In genomic region chr8:113981339-113981738, GRCm38 (mm10) we compare ENCODE assay signal across 23 mouse cellular contexts.
DNase-seq lines count a peak whose midpoint lies in the region; ATAC-seq and TF ChIP-seq lines count a peak whose summit lies in the region.
"Had no signal": no experiment of that assay in that cellular context is flagged by ENCODE, and none has a peak within 500 bp of the region (broad histone marks: within the 10 kb centered on the region; RNA-seq: fewer than 3 reads in every experiment).

No protein-coding gene starts in this region.

- no peaks in the 10 kb centered on the region for H3K79me3 ChIP-seq in C2C12 (ENCODE audit: low read depth)

- H3K36me3 ChIP-seq in embryonic facial prominence, embryonic 11.5 days (replicated peaks; ENCODE audit: control insufficient read depth, insufficient read depth, low read depth, low read length), result no peaks in the 10 kb centered on the region
- no peaks in the 10 kb centered on the region for H3K36me3 ChIP-seq in embryonic facial prominence, embryonic 10.5 days (replicated peaks)
- no peaks in the 10 kb centered on the region for H3K36me3 ChIP-seq in C2C12 (ENCODE audit: control insufficient read depth, insufficient read depth)
- H3K36me3 ChIP-seq in limb, embryonic 14.5 days (ENCODE audit: control insufficient read depth, insufficient read depth, low read length), result no peaks in the 10 kb centered on the region
- H3K36me3 ChIP-seq: embryonic facial prominence, embryonic 12.5 days; embryonic facial prominence, embryonic 15.5 days; forebrain, embryonic 10.5 days; forebrain, embryonic 12.5 days had no signal

- H3K4me2 ChIP-seq in embryonic facial prominence, embryonic 11.5 days (ENCODE audit: low read depth, low read length), result no peak overlapping the region
- H3K4me2 ChIP-seq in limb, embryonic 14.5 days (replicated peaks; ENCODE audit: low read depth, low read length, severe bottlenecking), result no peak overlapping the region
- H3K4me2 ChIP-seq: embryonic facial prominence, embryonic 12.5 days; embryonic facial prominence, embryonic 15.5 days; forebrain, embryonic 12.5 days had no signal

- no peaks in the 10 kb centered on the region for H3K9me3 ChIP-seq in embryonic facial prominence, embryonic 11.5 days (replicated peaks; ENCODE audit: control insufficient read depth, low read length)
- H3K9me3 ChIP-seq in embryonic facial prominence, embryonic 10.5 days, result no peaks in the 10 kb centered on the region
- H3K9me3 ChIP-seq in limb, embryonic 14.5 days (ENCODE audit: control insufficient read depth, low read length), result no peaks in the 10 kb centered on the region
- H3K9me3 ChIP-seq: embryonic facial prominence, embryonic 12.5 days; embryonic facial prominence, embryonic 15.5 days had no signal

- H3K79me2 ChIP-seq in C2C12 (ENCODE audit: control insufficient read depth, insufficient read depth), result no peaks in the 10 kb centered on the region

- no peak for DNase-seq in embryonic facial prominence, embryonic 11.5 days (ENCODE audit: low spot score)
- no peak for DNase-seq in embryonic facial prominence, embryonic 10.5 days (ENCODE audit: low spot score)
- DNase-seq in heart, adult 11 months, result peak; percentile 4
- no peak for DNase-seq in heart, postnatal 10 days
- no peak for DNase-seq in limb, embryonic 14.5 days (ENCODE audit: low spot score)
- DNase-seq in urinary bladder, postnatal 14 days (ENCODE audit: low spot score), result no peak
- no peak for DNase-seq in cerebellum, adult 11-12 months
- DNase-seq: adrenal gland, adult 2 months; adrenal gland, postnatal 10 days; adrenal gland, postnatal 25 days; B cell, adult 2 months; cerebellum, adult 11 months; cerebellum, adult 2 months; cerebellum, adult 9-10 months; cerebellum, postnatal 10 days; cerebellum, postnatal 25 days had no signal

- no peaks in the 10 kb centered on the region for H3K27me3 ChIP-seq in embryonic facial prominence, embryonic 11.5 days (ENCODE audit: control insufficient read depth, insufficient read depth, low read length)
- H3K27me3 ChIP-seq in embryonic facial prominence, embryonic 10.5 days (replicated peaks; ENCODE audit: low read depth, poor library complexity, severe bottlenecking), result peaks cover 23% of the 10 kb centered on the region
- no peaks in the 10 kb centered on the region for H3K27me3 ChIP-seq in C2C12 (ENCODE audit: control insufficient read depth, insufficient read depth, insufficient read length)
- peaks cover 30% of the 10 kb centered on the region for H3K27me3 ChIP-seq in limb, embryonic 14.5 days (ENCODE audit: control insufficient read depth, insufficient read depth, low read length)
- H3K27me3 ChIP-seq: embryonic facial prominence, embryonic 12.5 days had no signal

- H3ac ChIP-seq in C2C12 (ENCODE audit: control insufficient read depth, insufficient read length, low read depth), result no peak overlapping the region

- no peak overlapping the region for H3K4me3 ChIP-seq in embryonic facial prominence, embryonic 11.5 days (ENCODE audit: low read depth, low read length)
- H3K4me3 ChIP-seq in embryonic facial prominence, embryonic 10.5 days, result no peak overlapping the region
- H3K4me3 ChIP-seq in C2C12 (ENCODE audit: insufficient read depth, poor library complexity, severe bottlenecking), result no peak overlapping the region
- no peak overlapping the region for H3K4me3 ChIP-seq in limb, embryonic 14.5 days (replicated peaks; ENCODE audit: low read length)
- H3K4me3 ChIP-seq: embryonic facial prominence, embryonic 12.5 days; embryonic facial prominence, embryonic 15.5 days; erythroblast, embryonic 14.5 days; forebrain, embryonic 10.5 days; forebrain, embryonic 12.5 days had no signal

- 14% methylated on average over 1 of the region's 1 CpGs for WGBS in embryonic facial prominence, embryonic 11.5 days
- 16% methylated on average over 1 of the region's 1 CpGs for WGBS in embryonic facial prominence, embryonic 10.5 days
- 8% methylated on average over 1 of the region's 1 CpGs for WGBS in limb, embryonic 14.5 days

- TF ChIP-seq POLR2A in limb, embryonic 14.5 days (IDR thresholded peaks at IDR 0.05; ENCODE audit: borderline replicate concordance, extremely low read depth, insufficient read depth, insufficient read length), result no peak

- peak; percentile 49; the same call in 1 of the 2 replicates for ATAC-seq in embryonic facial prominence, embryonic 11.5 days (replicated peaks; ENCODE audit: insufficient number of reproducible peaks, low FRiP score, low TSS enrichment, low read depth)
- peak; percentile 34; the same call in 1 of the 2 replicates for ATAC-seq in limb, embryonic 14.5 days (ENCODE audit: low FRiP score, low read depth)
- ATAC-seq: forebrain, embryonic 16.5 days had no signal

- no peak overlapping the region for H3K9ac ChIP-seq in embryonic facial prominence, embryonic 11.5 days (replicated peaks; ENCODE audit: low read length)
- no peak overlapping the region for H3K9ac ChIP-seq in limb, embryonic 14.5 days (ENCODE audit: low read depth, low read length, severe bottlenecking)
- H3K9ac ChIP-seq: embryonic facial prominence, embryonic 12.5 days; embryonic facial prominence, embryonic 15.5 days; forebrain, embryonic 12.5 days had no signal

- H3K4me1 ChIP-seq in embryonic facial prominence, embryonic 11.5 days (ENCODE audit: control insufficient read depth, insufficient read depth, low read length), result no peaks in the 10 kb centered on the region
- H3K4me1 ChIP-seq in embryonic facial prominence, embryonic 10.5 days, result peaks cover 59% of the 10 kb centered on the region
- peaks cover 12% of the 10 kb centered on the region for H3K4me1 ChIP-seq in limb, embryonic 14.5 days (ENCODE audit: control insufficient read depth, insufficient read depth, low read length)
- H3K4me1 ChIP-seq: embryonic facial prominence, embryonic 15.5 days had no signal

- intact Hi-C loops in heart, postnatal 10 days (cut with DNase I), result loop anchor here (5.0 to 10.0 kb wide), 2 partner anchors 129 to 383 kb away; no protein-coding TSS in a partner anchor

- no peak overlapping the region for H3K27ac ChIP-seq in embryonic facial prominence, embryonic 11.5 days (replicated peaks; ENCODE audit: low read depth, low read length)
- no peak overlapping the region for H3K27ac ChIP-seq in embryonic facial prominence, embryonic 10.5 days (replicated peaks)
- no peak overlapping the region for H3K27ac ChIP-seq in limb, embryonic 14.5 days (replicated peaks; ENCODE audit: low read depth, low read length)
- H3K27ac ChIP-seq: embryonic facial prominence, embryonic 12.5 days; embryonic facial prominence, embryonic 15.5 days; forebrain, embryonic 10.5 days; forebrain, embryonic 12.5 days had no signal

- TF ChIP-seq CTCF in C2C12 (IDR thresholded peaks at IDR 0.05; ENCODE audit: control insufficient read depth, insufficient read depth, insufficient read length), result no peak

TF ChIP-seq in C2C12, 6 proteins besides CTCF, POLR2A, EP300 and RAD21:
- peak; percentile 95 for TF ChIP-seq MYOD1 (IDR thresholded peaks at IDR 0.05; ENCODE audit: control insufficient read depth, insufficient read length, low read depth)
- TF ChIP-seq MYOG (IDR thresholded peaks at IDR 0.05; ENCODE audit: control insufficient read depth, extremely low read depth, insufficient read length), result no peak
